In the genomic region with DNA sequence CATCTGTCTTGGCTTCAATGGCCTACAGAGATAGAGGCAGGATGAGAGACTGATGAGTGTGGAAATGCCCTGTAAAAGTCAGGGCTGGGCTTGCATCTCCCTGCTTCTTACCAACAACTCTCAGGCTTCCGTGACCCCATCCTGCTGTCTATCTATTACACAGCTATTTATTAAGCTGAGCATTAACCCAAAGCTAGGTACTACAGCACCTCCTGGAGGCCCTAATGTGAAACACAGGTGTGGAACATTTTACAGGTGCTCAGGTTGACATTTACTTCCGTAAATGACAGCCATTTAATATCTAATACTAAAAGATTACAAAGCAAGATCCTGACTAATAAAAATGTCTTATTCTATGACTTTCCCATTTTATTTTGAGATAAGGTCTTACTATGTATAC, we compare ENCODE assay signal across 12 mouse cellular contexts. TPM values are rescaled to one million over a fixed set of nuclear protein-coding genes. Genes with fewer than 3 reads are reported as not detected.
DNase-seq lines count a peak whose midpoint lies in the region; ATAC-seq lines count a peak whose summit lies in the region.
"Had no signal": no experiment of that assay in that cellular context is flagged by ENCODE, and none has a peak within 500 bp of the region (broad histone marks: within the 10 kb centered on the region; RNA-seq: fewer than 3 reads in every experiment).

No protein-coding gene starts in this region.

- peak; percentile 12 for DNase-seq in kidney, postnatal 10 days
- DNase-seq in B cell, adult 2 months, result peak; percentile 32 to 47
- DNase-seq in c-Kit-positive CD71-positive TER-119-negative erythroid progenitor cells, embryonic 14.5 days (ENCODE audit: low read depth), result peak; percentile 21
- DNase-seq in embryo, embryonic 10.5 days (ENCODE audit: low spot score), result no peak
- DNase-seq in layer of hippocampus, postnatal 14 days (ENCODE audit: low spot score in 2 of 2), result no peak
- no peak for DNase-seq in right cerebral cortex, postnatal 25 days
- DNase-seq: adrenal gland, adult 2 months; thymus, postnatal 4 days had no signal

- ATAC-seq in kidney, embryonic 15.5 days (replicated peaks; ENCODE audit: low FRiP score), result no peak
- peak; percentile 59 for ATAC-seq in CD4-positive, CD25-positive, alpha-beta regulatory T cell, adult 4 months

- no peak overlapping the region for H3K4me3 ChIP-seq in kidney, embryonic 15.5 days (replicated peaks)
- H3K4me3 ChIP-seq: forebrain, embryonic 12.5 days; liver, embryonic 15.5 days had no signal

- H3K27ac ChIP-seq in kidney, embryonic 15.5 days, result no peak overlapping the region
- H3K27ac ChIP-seq: forebrain, embryonic 12.5 days; liver, embryonic 15.5 days had no signal

- no peak overlapping the region for H3K9ac ChIP-seq in kidney, embryonic 15.5 days
- H3K9ac ChIP-seq: forebrain, embryonic 12.5 days; liver, embryonic 15.5 days had no signal

- H3K4me2 ChIP-seq in kidney, embryonic 15.5 days, result no peak overlapping the region
- H3K4me2 ChIP-seq: forebrain, embryonic 12.5 days; liver, embryonic 15.5 days had no signal

- WGBS in kidney, embryonic 15.5 days, result 89% methylated on average over 2 of the region's 2 CpGs

- no peaks in the 10 kb centered on the region for H3K27me3 ChIP-seq in kidney, embryonic 15.5 days
- H3K27me3 ChIP-seq: forebrain, embryonic 12.5 days; liver, embryonic 15.5 days had no signal

- peaks cover 5% of the 10 kb centered on the region; the same call in 1 of the 2 replicates for H3K4me1 ChIP-seq in kidney, embryonic 15.5 days
- H3K4me1 ChIP-seq: forebrain, embryonic 12.5 days; liver, embryonic 15.5 days had no signal

- H3K9me3 ChIP-seq in kidney, embryonic 15.5 days (replicated peaks), result no peaks in the 10 kb centered on the region
- H3K9me3 ChIP-seq: forebrain, embryonic 12.5 days; liver, embryonic 15.5 days had no signal

- peaks cover 7% of the 10 kb centered on the region for H3K36me3 ChIP-seq in kidney, embryonic 15.5 days
- H3K36me3 ChIP-seq: liver, embryonic 15.5 days had no signal

RNA-seq across cellular contexts. Expression of gene Rpl15, which starts 29.5 kb away (rescaled TPM):
- polyA plus RNA-seq in kidney, embryonic 15.5 days (2015; fragmentation: Nextera tagmentation; extraction: Ambion mirVana), result 429 and 508 TPM in 2 replicates
- 1,000 to 10,000 TPM in 1 of 2 experiments, 100 to 1,000 TPM in 1; 891 to 1,133 TPM for polyA plus RNA-seq in CD4-positive, CD25-positive, alpha-beta regulatory T cell, adult 4 months (2017; shearing (Covaris generic))
- 100 to 1,000 TPM; 438 to 477 TPM for total RNA-seq in layer of hippocampus, postnatal 14 days (2021)

RNA-seq across cellular contexts. Expression of gene Nkiras1, which starts 29.7 kb away (rescaled TPM):
- 15.0 and 17.6 TPM in 2 replicates for polyA plus RNA-seq in kidney, embryonic 15.5 days (2015; fragmentation: Nextera tagmentation; extraction: Ambion mirVana)
- polyA plus RNA-seq in CD4-positive, CD25-positive, alpha-beta regulatory T cell, adult 4 months (2017; shearing (Covaris generic)), result 10 to 100 TPM; 31.7 to 35.4 TPM
- total RNA-seq in layer of hippocampus, postnatal 14 days (2021), result 10 to 100 TPM; 79.7 to 82.3 TPM

RNA-seq across cellular contexts. Expression of gene Ube2e1, which starts 31.0 kb away (rescaled TPM):
- polyA plus RNA-seq in kidney, embryonic 15.5 days (2015; fragmentation: Nextera tagmentation; extraction: Ambion mirVana), result 140 and 148 TPM in 2 replicates
- 10 to 100 TPM; 36.7 to 70.3 TPM for polyA plus RNA-seq in CD4-positive, CD25-positive, alpha-beta regulatory T cell, adult 4 months (2017; shearing (Covaris generic))
- 100 to 1,000 TPM; 114 to 116 TPM for total RNA-seq in layer of hippocampus, postnatal 14 days (2021)

Comparison
In these comparisons a context has a peak if more than half of its experiments do, and no peak if none do; other contexts are left out.
1. DNase-seq: peak in kidney, postnatal 10 days (single experiment), B cell, adult 2 months (2 of 2) and c-Kit-positive CD71-positive TER-119-negative erythroid progenitor cells, embryonic 14.5 days (single experiment); none in embryo, embryonic 10.5 days (single experiment), layer of hippocampus, postnatal 14 days (0 of 2) and right cerebral cortex, postnatal 25 days (single experiment).